Mouse (Mus musculus) heart, embryonic 14.5 days (tissue): ENCODE measurements at regions not wholly inside any gene's neighbourhood (a gene's known extent, or its start where the extent isn't known, plus 50 kb on each side); places are given as distances from the start of the nearest gene placed in this dataset.

Experiments
- ATAC-seq: fragments of 200-750 bp; cut with Nextera tagmentation; 2 replicates; pipeline ENCODE4 v1.8.0; 2017; ENCODE audit warnings: low read depth, moderate TSS enrichment; ENCODE audit not compliant: insufficient number of reproducible peaks, insufficient read depth, low FRiP score
- H3K27ac ChIP-seq, 2 experiments: fragments of 200-500 bp in 1 of 2; fragments of 300-500 bp in 1 of 2; sonication (generic) in 1 of 2; replicated peaks in 1 of 2; 2 replicates each; pipeline ENCODE4 v1.5.1; 2012 to 2014; ENCODE audit warnings: low read depth in 2 of 2, low read length in 2 of 2, control low read depth in 1 of 2, mild to moderate bottlenecking in 1 of 2, mixed read lengths in 1 of 2; ENCODE audit not compliant: control insufficient read depth in 1 of 2, insufficient read depth in 1 of 2
- H3K27me3 ChIP-seq: fragments of 300-500 bp; sonication (generic); 2 replicates; pipeline ENCODE4 v1.6.1; 2014; ENCODE audit warnings: mild to moderate bottlenecking, low read length, control low read depth; ENCODE audit not compliant: control insufficient read depth, insufficient read depth
- H3K36me3 ChIP-seq: fragments of 300-500 bp; sonication (generic); 2 replicates; pipeline ENCODE4 v1.6.1; 2014; ENCODE audit warnings: mild to moderate bottlenecking, control low read depth, low read length, mixed read lengths; ENCODE audit not compliant: control insufficient read depth, insufficient read depth
- H3K4me1 ChIP-seq, 2 experiments: fragments of 200-500 bp in 1 of 2; fragments of 300-500 bp in 1 of 2; sonication (generic) in 1 of 2; 2 replicates each; pipeline ENCODE4 v1.6.1; 2012 to 2014; ENCODE audit warnings: low read length in 2 of 2, control low read depth in 1 of 2, mixed read lengths in 1 of 2; ENCODE audit not compliant: control insufficient read depth in 2 of 2, insufficient read depth in 2 of 2
- H3K4me2 ChIP-seq: fragments of 300-500 bp; sonication (generic); 2 replicates; pipeline ENCODE4 v1.6.1; 2014; ENCODE audit warnings: mild to moderate bottlenecking, low read length
- H3K4me3 ChIP-seq, 2 experiments: fragments of 200-500 bp in 1 of 2; fragments of 300-500 bp in 1 of 2; sonication (generic) in 1 of 2; 2 replicates each; pipeline ENCODE4 v1.5.1; 2012 to 2014; ENCODE audit warnings: low read length in 2 of 2, mild to moderate bottlenecking in 2 of 2, control low read depth in 1 of 2, low read depth in 1 of 2, moderate library complexity in 1 of 2; ENCODE audit not compliant: control insufficient read depth in 1 of 2, insufficient read depth in 1 of 2
- H3K9ac ChIP-seq: fragments of 300-500 bp; sonication (generic); 2 replicates; pipeline ENCODE4 v1.6.1; 2014; ENCODE audit warnings: mild to moderate bottlenecking, low read length
- H3K9me3 ChIP-seq: fragments of 300-500 bp; sonication (generic); 2 replicates; pipeline ENCODE4 v1.6.1; 2016; ENCODE audit warnings: low read length, control low read depth; ENCODE audit not compliant: control insufficient read depth
- WGBS: fragments of 180-500 bp; shearing (Covaris S2); extraction: QIAGEN DNeasy Blood & Tissue Kit; methylation state at CpG from one replicate; pipeline ENCODE4 v1.1.7; 2014; 5-methylcytosine and 5-hydroxymethylcytosine counted together

GRCm38 (mm10) chr14:100880103-100880502 lies 320.0 kb downstream of the Prr30 start:
- WGBS, result 78% methylated on average over 2 of the region's 2 CpGs
- Histone ChIP-seq H3K4me2 (no peak overlapping the region), H3K4me1 (no peaks in the 10 kb centered on the region; a peak in 1 of 4 replicates), H3K9ac (no peak overlapping the region), H3K27ac (no peak overlapping the region), H3K36me3 (no peaks in the 10 kb centered on the region), H3K9me3 (no peaks in the 10 kb centered on the region), H3K4me3 (no peak overlapping the region), H3K27me3 (no peaks in the 10 kb centered on the region)
- no peak for ATAC-seq

GRCm38 (mm10) chr14:100867790-100868189 lies 332.3 kb downstream of the Prr30 start:
- no peak overlapping the region for H3K4me2 ChIP-seq
- no peak overlapping the region for H3K27ac ChIP-seq
- no peak for ATAC-seq
- 53% methylated on average over 3 of the region's 3 CpGs for WGBS
- H3K4me3 ChIP-seq, result no peak overlapping the region
- no peak overlapping the region for H3K9ac ChIP-seq
- no peaks in the 10 kb centered on the region; a peak in 1 of 4 replicates for H3K4me1 ChIP-seq
- H3K9me3 ChIP-seq, result no peaks in the 10 kb centered on the region
- no peaks in the 10 kb centered on the region for H3K27me3 ChIP-seq
- H3K36me3 ChIP-seq, result no peaks in the 10 kb centered on the region

GRCm38 (mm10) chr14:100864792-100865191 lies 335.3 kb downstream of the Prr30 start:
- no peaks in the 10 kb centered on the region for H3K27me3 ChIP-seq
- H3K9ac ChIP-seq, result no peak overlapping the region
- no peak overlapping the region for H3K4me2 ChIP-seq
- ATAC-seq, result no peak
- no peak overlapping the region for H3K4me3 ChIP-seq
- WGBS, result 66% methylated on average over 2 of the region's 2 CpGs
- H3K4me1 ChIP-seq, result no peaks in the 10 kb centered on the region; a peak in 1 of 4 replicates
- H3K36me3 ChIP-seq, result no peaks in the 10 kb centered on the region
- no peak overlapping the region for H3K27ac ChIP-seq
- no peaks in the 10 kb centered on the region for H3K9me3 ChIP-seq

- H3K27me3 ChIP-seq, result no peaks in the 10 kb centered on the region
- no peak overlapping the region for H3K9ac ChIP-seq
- no peaks in the 10 kb centered on the region; a peak in 1 of 4 replicates for H3K4me1 ChIP-seq
- WGBS, result 83% methylated on average over 1 of the region's 1 CpGs
- H3K36me3 ChIP-seq, result no peaks in the 10 kb centered on the region
- no peaks in the 10 kb centered on the region for H3K9me3 ChIP-seq
- no peak overlapping the region for H3K4me2 ChIP-seq
- ATAC-seq, result no peak
- no peak overlapping the region for H3K27ac ChIP-seq
- no peak overlapping the region for H3K4me3 ChIP-seq
Observed at GRCm38 (mm10) chr14:100864164-100864563, 336.0 kb downstream of the Prr30 start.

GRCm38 (mm10) chr14:100842828-100843227 lies 357.3 kb downstream of the Prr30 start:
- ATAC-seq, result no peak
- Histone ChIP-seq H3K9ac (no peak overlapping the region), H3K36me3 (no peaks in the 10 kb centered on the region), H3K4me1 (no peaks in the 10 kb centered on the region), H3K4me3 (no peak overlapping the region), H3K27ac (no peak overlapping the region), H3K27me3 (no peaks in the 10 kb centered on the region), H3K4me2 (no peak overlapping the region), H3K9me3 (no peaks in the 10 kb centered on the region)
- 64% methylated on average over 3 of the region's 3 CpGs for WGBS
